ENCODE assay signal across 8 mouse cellular contexts in genomic region chr14:118131931-118132641, GRCm38 (mm10). TPM values are rescaled to one million over a fixed set of nuclear protein-coding genes. Genes with fewer than 3 reads are reported as not detected.
DNase-seq lines count a peak whose midpoint lies in the region; ATAC-seq and TF ChIP-seq lines count a peak whose summit lies in the region.

No protein-coding gene starts in this region.

- peak overlapping the region; percentile 80 for H3K4me3 ChIP-seq in lung, embryonic 16.5 days (ENCODE audit: low read length)
- peak overlapping the region; percentile 84 for H3K4me3 ChIP-seq in embryonic fibroblast, embryonic 13.5 days (ENCODE audit: insufficient read depth, low read length)
- peak overlapping the region; percentile 90 for H3K4me3 ChIP-seq in olfactory bulb, adult 2 months (ENCODE audit: insufficient read depth, low read depth, low read length)

- H3K9me3 ChIP-seq in lung, embryonic 16.5 days (ENCODE audit: control insufficient read depth, low read length) = no peaks in the 10 kb centered on the region

- no peak overlapping the region for H3K27ac ChIP-seq in lung, embryonic 16.5 days (ENCODE audit: low read length)
- H3K27ac ChIP-seq in embryonic fibroblast, embryonic 13.5 days (ENCODE audit: insufficient read depth, low read length) = no peak overlapping the region
- H3K27ac ChIP-seq in olfactory bulb, adult 2 months (ENCODE audit: insufficient read depth, low read depth, low read length) = peak overlapping the region; percentile 49

- peak; percentile 8 for ATAC-seq in lung, embryonic 16.5 days (ENCODE audit: low read depth)

- H3K4me2 ChIP-seq in lung, embryonic 16.5 days (ENCODE audit: low read depth, low read length) = peak overlapping the region; percentile 80

- TF ChIP-seq POLR2A in embryonic fibroblast, embryonic 13.5 days (IDR thresholded peaks at IDR 0.05; ENCODE audit: low read depth, low read length) = no peak
- no peak for TF ChIP-seq POLR2A in olfactory bulb, adult 2 months (IDR thresholded peaks at IDR 0.05; ENCODE audit: insufficient read depth, low read depth, low read length)

- H3K4me1 ChIP-seq in lung, embryonic 16.5 days (replicated peaks; ENCODE audit: control insufficient read depth, insufficient read depth, low read length) = peaks cover 12% of the 10 kb centered on the region
- H3K4me1 ChIP-seq in embryonic fibroblast, embryonic 13.5 days (ENCODE audit: control insufficient read depth, insufficient read depth, low read length) = peaks cover 3% of the 10 kb centered on the region; the same call in 1 of the 2 replicates
- H3K4me1 ChIP-seq in olfactory bulb, adult 2 months (ENCODE audit: control insufficient read depth, insufficient read depth, low read length) = peaks cover 2% of the 10 kb centered on the region

- peaks cover 4% of the 10 kb centered on the region for H3K36me3 ChIP-seq in lung, embryonic 16.5 days (ENCODE audit: control insufficient read depth, insufficient read depth, low read length)

- WGBS in lung, embryonic 16.5 days = 11% methylated on average over 21 of the region's 21 CpGs
- 7% methylated on average over 21 of the region's 21 CpGs for WGBS in olfactory bulb, adult 2 months

- peak overlapping the region; percentile 79 for H3K9ac ChIP-seq in lung, embryonic 16.5 days (ENCODE audit: low read length)

- DNase-seq in lung, postnatal 10 days = no peak
- DNase-seq in liver = peak; percentile 10
- no peak for DNase-seq in cerebellum, postnatal 25 days
- DNase-seq in layer of hippocampus, postnatal 10 days (ENCODE audit: low spot score in 2 of 2) = no peak
- DNase-seq in adrenal gland, postnatal 36 days = no peak

- no peak for TF ChIP-seq CTCF in embryonic fibroblast, embryonic 13.5 days (IDR thresholded peaks at IDR 0.05; ENCODE audit: borderline replicate concordance, insufficient read depth, low read length)
- no peak for TF ChIP-seq CTCF in olfactory bulb, adult 2 months (IDR thresholded peaks at IDR 0.05; ENCODE audit: insufficient read depth, low read depth, low read length)

- no peaks in the 10 kb centered on the region; the same call in 1 of the 2 replicates for H3K27me3 ChIP-seq in lung, embryonic 16.5 days (ENCODE audit: control insufficient read depth, insufficient read depth, low read depth, low read length)

RNA-seq across cellular contexts. Expression of gene Tgds, which starts 0.5 kb away (rescaled TPM):
- polyA plus RNA-seq in lung, embryonic 16.5 days (2015; fragmentation: Nextera tagmentation; extraction: Ambion mirVana) = 32.8 and 35.9 TPM in 2 replicates
- polyA plus RNA-seq in embryonic fibroblast, embryonic 13.5 days (2011; ENCODE audit: insufficient read length, low read depth, missing spikeins) = 38.8 TPM in 2 replicates
- not detected in 2 replicates for polyA plus RNA-seq in olfactory bulb, adult 2 months (2012; ENCODE audit: insufficient read depth, insufficient read length, low replicate concordance, missing spikeins)
- total RNA-seq in layer of hippocampus, postnatal 10 days (2021) = 10 to 100 TPM; 10.2 to 10.6 TPM
- total RNA-seq in adrenal gland, postnatal 36 days (2021) = 10 to 100 TPM; 17.6 to 24.9 TPM

RNA-seq across cellular contexts. Expression of gene Gpr180, which starts 4.9 kb away (rescaled TPM):
- 53.0 and 57.4 TPM in 2 replicates for polyA plus RNA-seq in lung, embryonic 16.5 days (2015; fragmentation: Nextera tagmentation; extraction: Ambion mirVana)
- 36.4 and 38.2 TPM in 2 replicates for polyA plus RNA-seq in embryonic fibroblast, embryonic 13.5 days (2011; ENCODE audit: insufficient read length, low read depth, missing spikeins)
- not detected in 2 replicates for polyA plus RNA-seq in olfactory bulb, adult 2 months (2012; ENCODE audit: insufficient read depth, insufficient read length, low replicate concordance, missing spikeins)
- 10 to 100 TPM; 27.0 to 28.4 TPM for total RNA-seq in layer of hippocampus, postnatal 10 days (2021)
- 10 to 100 TPM; 28.2 to 31.9 TPM for total RNA-seq in adrenal gland, postnatal 36 days (2021)

Comparison
In these comparisons a context has a peak if more than half of its experiments do, and no peak if none do; other contexts are left out.
1. RNA of gene Tgds, which starts 0.5 kb away (polyA plus RNA-seq): 38.8 TPM in embryonic fibroblast, embryonic 13.5 days and 32.8 to 35.9 TPM in lung, embryonic 16.5 days; not detected in olfactory bulb, adult 2 months; every median in the first group is over 10 times any median in the second.
2. RNA of gene Gpr180, which starts 4.9 kb away (polyA plus RNA-seq): 53.0 to 57.4 TPM in lung, embryonic 16.5 days and 36.4 to 38.2 TPM in embryonic fibroblast, embryonic 13.5 days; not detected in olfactory bulb, adult 2 months; every median in the first group is over 10 times any median in the second.
3. Peak in every context shown above with its lines, with median percentiles within 50 percentile points of each other: H3K4me3 ChIP-seq.